Mouse (Mus musculus): Measurements from ENCODE around the gene Olfr1006. TPM values are rescaled to one million over a fixed set of nuclear protein-coding genes. Genes with fewer than 3 reads are reported as not detected.

The Olfr1006 gene
- polyA plus RNA-seq, 1 experiment from 2014 or later, result not detected

- no peaks in the 10 kb centered on the region for H3K9me3 ChIP-seq (ENCODE audit: control insufficient read depth)
- H3K36me3 ChIP-seq (ENCODE audit: control insufficient read depth, insufficient read depth), result no peaks in the 10 kb centered on the region
- TF ChIP-seq CTCF (IDR thresholded peaks at IDR 0.05; ENCODE audit: low read depth), result no peak
- H3K27ac ChIP-seq (ENCODE audit: low read depth, low read length), result no peak within 1 kb of the TSS
- H3K27me3 ChIP-seq (replicated peaks; ENCODE audit: control insufficient read depth, insufficient read depth, low read length), result no peaks in the 10 kb centered on the region
- H3K9ac ChIP-seq (ENCODE audit: low read depth, low read length), result no peak within 1 kb of the TSS
- H3K4me3 ChIP-seq (ENCODE audit: low read depth, low read length), result no peak within 1 kb of the TSS
- no peaks in the 10 kb centered on the region for H3K4me1 ChIP-seq (replicated peaks; ENCODE audit: control insufficient read depth, insufficient read depth, low read length)
- no peak for ATAC-seq
- H3K4me2 ChIP-seq (replicated peaks; ENCODE audit: low read depth), result no peak within 1 kb of the TSS
- 92% methylated on average over 1 of the region's 1 CpGs for WGBS
Measured at GRCm38 (mm10) chr2:85650604-85651003, 28.0 kb downstream of the Olfr1006 start, which contains the start of gene Olfr1002. Olfr1002 (minus strand) TSS chr2:85650704.

Other genes with a start within 250 kb of the Olfr1006 start
- not detected in 2 replicates for gene Olfr994, start 242.3 kb downstream of the Olfr1006 start, polyA plus RNA-seq (2015; fragmentation: Nextera tagmentation; extraction: Ambion mirVana)
- gene Olfr995, start 235.1 kb downstream of the Olfr1006 start, polyA plus RNA-seq (2015; fragmentation: Nextera tagmentation; extraction: Ambion mirVana), result not detected in 2 replicates
- gene 4833423E24Rik, start 159.7 kb downstream of the Olfr1006 start, polyA plus RNA-seq (2015; fragmentation: Nextera tagmentation; extraction: Ambion mirVana), result 0.05 and 0.21 TPM in 2 replicates
- not detected in 2 replicates for gene Olfr996, start 99.6 kb downstream of the Olfr1006 start, polyA plus RNA-seq (2015; fragmentation: Nextera tagmentation; extraction: Ambion mirVana)
- not detected in 2 replicates for gene Olfr998, start 89.8 kb downstream of the Olfr1006 start, polyA plus RNA-seq (2015; fragmentation: Nextera tagmentation; extraction: Ambion mirVana)
- gene Olfr1000, start 66.9 kb downstream of the Olfr1006 start, polyA plus RNA-seq (2015; fragmentation: Nextera tagmentation; extraction: Ambion mirVana), result not detected in 2 replicates
- not detected in 2 replicates for gene Olfr1002, start 28.1 kb downstream of the Olfr1006 start, polyA plus RNA-seq (2015; fragmentation: Nextera tagmentation; extraction: Ambion mirVana)
- not detected in 2 replicates for gene Olfr154, start 14.3 kb downstream of the Olfr1006 start, polyA plus RNA-seq (2015; fragmentation: Nextera tagmentation; extraction: Ambion mirVana)
- not detected in 2 replicates for gene Olfr1008, start 10.7 kb upstream of the Olfr1006 start, polyA plus RNA-seq (2015; fragmentation: Nextera tagmentation; extraction: Ambion mirVana)
- gene Olfr1009, start 36.7 kb upstream of the Olfr1006 start, polyA plus RNA-seq (2015; fragmentation: Nextera tagmentation; extraction: Ambion mirVana), result not detected in 2 replicates
- not detected in 2 replicates for gene Olfr1012, start 84.0 kb upstream of the Olfr1006 start, polyA plus RNA-seq (2015; fragmentation: Nextera tagmentation; extraction: Ambion mirVana)
- gene Olfr1013, start 88.3 kb upstream of the Olfr1006 start, polyA plus RNA-seq (2015; fragmentation: Nextera tagmentation; extraction: Ambion mirVana), result not detected in 2 replicates
- not detected in 2 replicates for gene Olfr1014, start 93.9 kb upstream of the Olfr1006 start, polyA plus RNA-seq (2015; fragmentation: Nextera tagmentation; extraction: Ambion mirVana)
- not detected in 2 replicates for gene Olfr1015, start 103.2 kb upstream of the Olfr1006 start, polyA plus RNA-seq (2015; fragmentation: Nextera tagmentation; extraction: Ambion mirVana)
- gene Olfr1016, start 123.8 kb upstream of the Olfr1006 start, polyA plus RNA-seq (2015; fragmentation: Nextera tagmentation; extraction: Ambion mirVana), result not detected in 2 replicates
- not detected in 2 replicates for gene Olfr1018, start 139.7 kb upstream of the Olfr1006 start, polyA plus RNA-seq (2015; fragmentation: Nextera tagmentation; extraction: Ambion mirVana)
- gene Olfr1019, start 166.7 kb upstream of the Olfr1006 start, polyA plus RNA-seq (2015; fragmentation: Nextera tagmentation; extraction: Ambion mirVana), result not detected in 2 replicates
- not detected in 2 replicates for gene Olfr1020, start 168.3 kb upstream of the Olfr1006 start, polyA plus RNA-seq (2015; fragmentation: Nextera tagmentation; extraction: Ambion mirVana)
- gene Olfr1022, start 189.8 kb upstream of the Olfr1006 start, polyA plus RNA-seq (2015; fragmentation: Nextera tagmentation; extraction: Ambion mirVana), result not detected in 2 replicates
- not detected in 2 replicates for gene Olfr1023, start 206.9 kb upstream of the Olfr1006 start, polyA plus RNA-seq (2015; fragmentation: Nextera tagmentation; extraction: Ambion mirVana)
- gene Olfr1024, start 226.3 kb upstream of the Olfr1006 start, polyA plus RNA-seq (2015; fragmentation: Nextera tagmentation; extraction: Ambion mirVana), result not detected in 2 replicates
- not detected in 2 replicates for gene Olfr1025-ps1, start 236.4 kb upstream of the Olfr1006 start, polyA plus RNA-seq (2015; fragmentation: Nextera tagmentation; extraction: Ambion mirVana)
- not detected in 2 replicates for gene Olfr1026, start 242.8 kb upstream of the Olfr1006 start, polyA plus RNA-seq (2015; fragmentation: Nextera tagmentation; extraction: Ambion mirVana)

All from intestine, postnatal 0 days (tissue).